Mouse (Mus musculus): Measurements from ENCODE around the gene Anapc2.

Anapc2 gene

GRCm38 (mm10) chr2:25273010-25273409, 732 bp downstream of the Anapc2 start:
- DNase-seq, result no peak

- peak; percentile 75 for DNase-seq
Measured at GRCm38 (mm10) chr2:25278928-25279882, 6.9 kb downstream of the Anapc2 start.

GRCm38 (mm10) chr2:25285551-25285950, 13.3 kb downstream of the Anapc2 start:
- no peak for DNase-seq

- DNase-seq, result no peak
Measured at GRCm38 (mm10) chr2:25286314-25286713, 14.0 kb downstream of the Anapc2 start.

GRCm38 (mm10) chr2:25286837-25287636, 14.8 kb downstream of the Anapc2 start:
- DNase-seq, result no peak

GRCm38 (mm10) chr2:25287927-25288649, 15.8 kb downstream of the Anapc2 start, which contains the start of gene Tmem210:
Gene Tmem210 (plus strand): TSS chr2:25288145.
- DNase-seq, result no peak

GRCm38 (mm10) chr2:25288734-25289345, 16.6 kb downstream of the Anapc2 start:
- no peak for DNase-seq

- DNase-seq, result no peak
Measured at GRCm38 (mm10) chr2:25289651-25290050, 17.4 kb downstream of the Anapc2 start, which contains the start of gene Lrrc26. Gene Lrrc26 (plus strand): TSS chr2:25289915.

GRCm38 (mm10) chr2:25290101-25290815, 18.0 kb downstream of the Anapc2 start:
- peak; percentile 79 for DNase-seq

- DNase-seq, result no peak
Measured at GRCm38 (mm10) chr2:25290816-25291130, 18.5 kb downstream of the Anapc2 start.

GRCm38 (mm10) chr2:25291184-25292053, 19.1 kb downstream of the Anapc2 start:
- no peak for DNase-seq

GRCm38 (mm10) chr2:25292054-25292544, 19.8 kb downstream of the Anapc2 start:
- DNase-seq, result no peak

GRCm38 (mm10) chr2:25292856-25293255, 20.6 kb downstream of the Anapc2 start:
- DNase-seq, result no peak

GRCm38 (mm10) chr2:25293706-25294105, 21.4 kb downstream of the Anapc2 start:
- no peak for DNase-seq

- no peak for DNase-seq
Measured at GRCm38 (mm10) chr2:25297093-25297492, 24.8 kb downstream of the Anapc2 start.

GRCm38 (mm10) chr2:25298046-25298445, 25.8 kb downstream of the Anapc2 start:
- no peak for DNase-seq

GRCm38 (mm10) chr2:25303452-25303851, 31.2 kb downstream of the Anapc2 start:
- DNase-seq, result no peak

- DNase-seq, result no peak
Measured at GRCm38 (mm10) chr2:25303931-25304656, 31.8 kb downstream of the Anapc2 start.

- DNase-seq, result no peak
Measured at GRCm38 (mm10) chr2:25304657-25305541, 32.6 kb downstream of the Anapc2 start.
